ENCODE assay signal across 18 mouse cellular contexts in the genomic region with DNA sequence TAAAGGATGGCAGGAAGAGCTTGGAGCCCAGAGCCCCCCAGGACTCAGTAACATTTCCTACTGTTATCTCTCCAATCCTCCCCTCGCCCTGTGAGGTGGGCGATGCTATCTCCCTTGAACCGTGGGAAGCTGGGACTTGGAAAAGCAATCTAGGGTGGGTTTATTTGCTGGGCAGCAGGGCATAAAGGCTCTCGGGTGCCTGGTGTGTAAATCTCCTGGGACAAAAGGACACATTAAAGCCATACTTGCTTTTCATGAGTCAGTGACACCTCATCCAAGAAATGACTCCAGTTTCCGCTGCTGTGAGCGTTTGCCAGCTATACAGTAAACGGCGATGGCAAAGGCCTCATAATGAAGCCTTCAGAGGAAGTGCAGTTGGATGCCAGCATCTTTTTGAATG. TPM values are rescaled to one million over a fixed set of nuclear protein-coding genes. Genes with fewer than 3 reads are reported as not detected.
DNase-seq lines count a peak whose midpoint lies in the region; ATAC-seq lines count a peak whose summit lies in the region.
"Had no signal": no experiment of that assay in that cellular context is flagged by ENCODE, and none has a peak within 500 bp of the region (broad histone marks: within the 10 kb centered on the region; RNA-seq: fewer than 3 reads in every experiment).

No protein-coding gene starts in this region.

- no peaks in the 10 kb centered on the region for H3K9me3 ChIP-seq in hindbrain, embryonic 13.5 days
- no peaks in the 10 kb centered on the region for H3K9me3 ChIP-seq in hindbrain, embryonic 16.5 days (ENCODE audit: control insufficient read depth, low read length)
- H3K9me3 ChIP-seq in midbrain, embryonic 14.5 days (ENCODE audit: control insufficient read depth, low read length), result no peaks in the 10 kb centered on the region
- H3K9me3 ChIP-seq in midbrain, embryonic 10.5 days (replicated peaks), result no peaks in the 10 kb centered on the region
- H3K9me3 ChIP-seq in limb, embryonic 13.5 days, result no peaks in the 10 kb centered on the region
- H3K9me3 ChIP-seq: embryonic facial prominence, embryonic 13.5 days; forebrain, embryonic 13.5 days had no signal

- H3K27ac ChIP-seq in hindbrain, embryonic 13.5 days, result peak overlapping the region; percentile 72
- H3K27ac ChIP-seq in hindbrain, embryonic 16.5 days (ENCODE audit: low read depth, low read length), result no peak overlapping the region
- 0 out of 2 replicates have a peak overlapping the region, but pooled peaks have one; percentile 37 for H3K27ac ChIP-seq in midbrain, embryonic 14.5 days (replicated peaks; ENCODE audit: low read depth, low read length)
- no peak overlapping the region for H3K27ac ChIP-seq in midbrain, embryonic 10.5 days (replicated peaks)
- no peak overlapping the region for H3K27ac ChIP-seq in limb, embryonic 13.5 days
- H3K27ac ChIP-seq: embryonic facial prominence, embryonic 13.5 days; forebrain, embryonic 13.5 days had no signal

- no peaks in the 10 kb centered on the region for H3K27me3 ChIP-seq in hindbrain, embryonic 13.5 days
- H3K27me3 ChIP-seq in hindbrain, embryonic 16.5 days (replicated peaks; ENCODE audit: control insufficient read depth, insufficient read depth, low read length), result no peaks in the 10 kb centered on the region
- no peaks in the 10 kb centered on the region for H3K27me3 ChIP-seq in midbrain, embryonic 14.5 days (ENCODE audit: control insufficient read depth, insufficient read depth, low read length)
- no peaks in the 10 kb centered on the region for H3K27me3 ChIP-seq in midbrain, embryonic 10.5 days (ENCODE audit: low read depth, poor library complexity, severe bottlenecking)
- no peaks in the 10 kb centered on the region for H3K27me3 ChIP-seq in limb, embryonic 13.5 days
- H3K27me3 ChIP-seq: embryonic facial prominence, embryonic 13.5 days; forebrain, embryonic 13.5 days had no signal

- no peak overlapping the region for H3K4me3 ChIP-seq in hindbrain, embryonic 13.5 days
- no peak overlapping the region for H3K4me3 ChIP-seq in hindbrain, embryonic 16.5 days (ENCODE audit: low read length)
- no peak overlapping the region for H3K4me3 ChIP-seq in midbrain, embryonic 14.5 days (replicated peaks; ENCODE audit: low read depth, low read length)
- no peak overlapping the region for H3K4me3 ChIP-seq in midbrain, embryonic 10.5 days
- H3K4me3 ChIP-seq in limb, embryonic 13.5 days, result no peak overlapping the region
- H3K4me3 ChIP-seq: embryonic facial prominence, embryonic 13.5 days; forebrain, embryonic 13.5 days had no signal

- H3K36me3 ChIP-seq in hindbrain, embryonic 13.5 days, result peaks cover 45% of the 10 kb centered on the region
- peaks cover 17% of the 10 kb centered on the region for H3K36me3 ChIP-seq in hindbrain, embryonic 16.5 days (ENCODE audit: control insufficient read depth, insufficient read depth, low read length)
- peaks cover 45% of the 10 kb centered on the region for H3K36me3 ChIP-seq in midbrain, embryonic 14.5 days (ENCODE audit: control insufficient read depth, insufficient read depth, low read length)
- peaks cover 53% of the 10 kb centered on the region for H3K36me3 ChIP-seq in midbrain, embryonic 10.5 days
- H3K36me3 ChIP-seq in limb, embryonic 13.5 days, result peaks cover 50% of the 10 kb centered on the region

- peaks cover 33% of the 10 kb centered on the region for H3K4me1 ChIP-seq in hindbrain, embryonic 13.5 days (replicated peaks)
- H3K4me1 ChIP-seq in hindbrain, embryonic 16.5 days (ENCODE audit: control insufficient read depth, insufficient read depth, low read depth, low read length), result peaks cover 2% of the 10 kb centered on the region; the same call in 1 of the 2 replicates
- peaks cover 7% of the 10 kb centered on the region; the same call in 1 of the 2 replicates for H3K4me1 ChIP-seq in midbrain, embryonic 14.5 days (ENCODE audit: control insufficient read depth, insufficient read depth, low read length)
- H3K4me1 ChIP-seq in midbrain, embryonic 10.5 days, result no peaks in the 10 kb centered on the region
- peaks cover 14% of the 10 kb centered on the region for H3K4me1 ChIP-seq in limb, embryonic 13.5 days

- ATAC-seq in hindbrain, embryonic 13.5 days (ENCODE audit: low FRiP score), result no peak
- no peak for ATAC-seq in hindbrain, embryonic 16.5 days
- no peak for ATAC-seq in midbrain, embryonic 14.5 days (ENCODE audit: low FRiP score, low TSS enrichment)
- no peak for ATAC-seq in limb, embryonic 13.5 days (ENCODE audit: low FRiP score, low read depth)
- ATAC-seq: CD4-positive, CD25-positive, alpha-beta regulatory T cell, adult 4 months; forebrain, embryonic 13.5 days; liver, postnatal 0 days had no signal

- H3K9ac ChIP-seq in hindbrain, embryonic 13.5 days, result no peak overlapping the region
- H3K9ac ChIP-seq in hindbrain, embryonic 16.5 days (ENCODE audit: low read depth, low read length), result no peak overlapping the region
- H3K9ac ChIP-seq in midbrain, embryonic 14.5 days (replicated peaks; ENCODE audit: low read length), result no peak overlapping the region
- H3K9ac ChIP-seq in limb, embryonic 13.5 days, result 0 out of 2 replicates have a peak overlapping the region, but pooled peaks have one; percentile 4
- H3K9ac ChIP-seq: embryonic facial prominence, embryonic 13.5 days; forebrain, embryonic 13.5 days; liver, postnatal 0 days had no signal

- 66% methylated on average over 8 of the region's 8 CpGs for WGBS in hindbrain, embryonic 13.5 days
- WGBS in hindbrain, embryonic 16.5 days, result 61% methylated on average over 8 of the region's 8 CpGs
- WGBS in midbrain, embryonic 14.5 days, result 72% methylated on average over 8 of the region's 8 CpGs
- 83% methylated on average over 8 of the region's 8 CpGs for WGBS in midbrain, embryonic 10.5 days
- 72% methylated on average over 8 of the region's 8 CpGs for WGBS in limb, embryonic 13.5 days

- DNase-seq in midbrain, embryonic 14.5 days, result no peak
- DNase-seq in midbrain, embryonic 10.5 days (ENCODE audit: low spot score), result no peak
- no peak for DNase-seq in embryo, embryonic 9.5 days (ENCODE audit: extremely low spot score)
- DNase-seq in T-cell, adult 2 months (ENCODE audit: low spot score), result no peak
- DNase-seq: adrenal gland, postnatal 36 days; cerebellum, adult 11 months; cerebellum, postnatal 36 days; gastrocnemius, postnatal 25 days; kidney, postnatal 25 days; liver, postnatal 0 days; lung, postnatal 4 days; thymus, postnatal 36 days had no signal

- H3K4me2 ChIP-seq in hindbrain, embryonic 13.5 days, result no peak overlapping the region
- H3K4me2 ChIP-seq in hindbrain, embryonic 16.5 days (ENCODE audit: low read length), result no peak overlapping the region
- no peak overlapping the region for H3K4me2 ChIP-seq in midbrain, embryonic 14.5 days (ENCODE audit: low read length)
- no peak overlapping the region for H3K4me2 ChIP-seq in limb, embryonic 13.5 days (replicated peaks)
- H3K4me2 ChIP-seq: embryonic facial prominence, embryonic 13.5 days; forebrain, embryonic 13.5 days had no signal

RNA-seq across cellular contexts. Expression of gene Abhd2, which starts 50.9 kb away (rescaled TPM):
- polyA plus RNA-seq in hindbrain, embryonic 13.5 days (2015; fragmentation: Nextera tagmentation; extraction: Ambion mirVana), result 17.3 and 19.5 TPM in 2 replicates
- 16.3 and 21.4 TPM in 2 replicates for polyA plus RNA-seq in hindbrain, embryonic 16.5 days (2015; fragmentation: Nextera tagmentation; extraction: Ambion mirVana)
- polyA plus RNA-seq in midbrain, embryonic 14.5 days (2014; fragmentation: Nextera tagmentation; extraction: Ambion mirVana), result 17.8 and 21.5 TPM in 2 replicates
- 6.8 and 8.7 TPM in 2 replicates for polyA plus RNA-seq in midbrain, embryonic 10.5 days (2016; fragmentation: Nextera tagmentation; extraction: Ambion mirVana)
- polyA plus RNA-seq in limb, embryonic 13.5 days (2015; fragmentation: Nextera tagmentation; extraction: Ambion mirVana), result 9.0 and 10.7 TPM in 2 replicates

Comparison
In these comparisons a context has a peak if more than half of its experiments do, and no peak if none do; other contexts are left out.
1. H3K27ac ChIP-seq: peak in hindbrain, embryonic 13.5 days (single experiment) and midbrain, embryonic 14.5 days (single experiment); none in hindbrain, embryonic 16.5 days (single experiment), midbrain, embryonic 10.5 days (single experiment) and limb, embryonic 13.5 days (single experiment).